Mouse (Mus musculus) lung, postnatal 0 days (tissue): ENCODE measurements around the gene Hoxb3. TPM values are rescaled to one million over a fixed set of nuclear protein-coding genes. Genes with fewer than 3 reads are reported as not detected.

Source experiments
- ATAC-seq: fragments of 200-750 bp; cut with Nextera tagmentation; 2 replicates; pipeline ENCODE4 v1.8.0; 2017; ENCODE audit warnings: moderate library complexity
- DNase-seq: peaks from one replicate; pipeline ENCODE4 v3.0.0-alpha.2; 2016; ENCODE audit warnings: low spot score
- H3K27ac ChIP-seq: fragments of 300-500 bp; sonication (generic); 2 replicates; pipeline ENCODE4 v1.5.1; 2014; ENCODE audit warnings: antibody characterized with exemption, mild to moderate bottlenecking, low read length, mixed read lengths
- H3K27me3 ChIP-seq: fragments of 300-500 bp; sonication (generic); replicated peaks from 2 replicates; pipeline ENCODE4 v1.6.1; 2014; ENCODE audit warnings: low read length, mixed read lengths; ENCODE audit not compliant: insufficient read depth
- H3K36me3 ChIP-seq: fragments of 300-500 bp; sonication (generic); 2 replicates; pipeline ENCODE4 v1.6.1; 2014; ENCODE audit warnings: low read length, mixed read lengths; ENCODE audit not compliant: insufficient read depth
- H3K4me1 ChIP-seq: fragments of 300-500 bp; sonication (generic); 2 replicates; pipeline ENCODE4 v1.6.1; 2014; ENCODE audit warnings: antibody characterized with exemption, low read depth, low read length, mixed read lengths; ENCODE audit not compliant: insufficient read depth
- H3K4me2 ChIP-seq: fragments of 300-500 bp; sonication (generic); replicated peaks from 2 replicates; pipeline ENCODE4 v1.6.1; 2014; ENCODE audit warnings: low read depth, mild to moderate bottlenecking, low read length, moderate library complexity, mixed read lengths
- H3K4me3 ChIP-seq: fragments of 300-500 bp; sonication (generic); 2 replicates; pipeline ENCODE4 v1.5.1; 2014; ENCODE audit warnings: low read depth, low read length
- H3K9ac ChIP-seq: fragments of 300-500 bp; sonication (generic); replicated peaks from 2 replicates; pipeline ENCODE4 v1.6.1; 2014; ENCODE audit warnings: low read depth, mild to moderate bottlenecking
- H3K9me3 ChIP-seq: fragments of 300-500 bp; sonication (generic); 2 replicates; pipeline ENCODE4 v1.6.1; 2016; ENCODE audit warnings: low read length, mixed read lengths
- CTCF ChIP-seq: IDR thresholded peaks from 2 replicates; pipeline ENCODE4 v1.5.1; 2016; ENCODE audit warnings: antibody characterized with exemption, mild to moderate bottlenecking
- EP300 ChIP-seq: IDR thresholded peaks from 2 replicates; pipeline ENCODE4 v1.6.1; 2016; ENCODE audit warnings: antibody characterized with exemption, mild to moderate bottlenecking, control low read depth
- WGBS: fragments of 180-500 bp; shearing (Covaris S2); extraction: QIAGEN DNeasy Blood & Tissue Kit; methylation state at CpG from one replicate; pipeline ENCODE4 v1.1.7; 2014; 5-methylcytosine and 5-hydroxymethylcytosine counted together
- polyA plus RNA-seq: library from polyadenylated mRNA; unstranded; fragments of >200 nt; fragmentation: Nextera tagmentation; extraction: Ambion mirVana; gene quantifications from 2 replicates; pipeline ENCODE4 v1.2.1, GENCODE M21; 2015

The Hoxb3 gene
- polyA plus RNA-seq, 1 experiment from 2014 or later: 1.5 TPM

DNA sequence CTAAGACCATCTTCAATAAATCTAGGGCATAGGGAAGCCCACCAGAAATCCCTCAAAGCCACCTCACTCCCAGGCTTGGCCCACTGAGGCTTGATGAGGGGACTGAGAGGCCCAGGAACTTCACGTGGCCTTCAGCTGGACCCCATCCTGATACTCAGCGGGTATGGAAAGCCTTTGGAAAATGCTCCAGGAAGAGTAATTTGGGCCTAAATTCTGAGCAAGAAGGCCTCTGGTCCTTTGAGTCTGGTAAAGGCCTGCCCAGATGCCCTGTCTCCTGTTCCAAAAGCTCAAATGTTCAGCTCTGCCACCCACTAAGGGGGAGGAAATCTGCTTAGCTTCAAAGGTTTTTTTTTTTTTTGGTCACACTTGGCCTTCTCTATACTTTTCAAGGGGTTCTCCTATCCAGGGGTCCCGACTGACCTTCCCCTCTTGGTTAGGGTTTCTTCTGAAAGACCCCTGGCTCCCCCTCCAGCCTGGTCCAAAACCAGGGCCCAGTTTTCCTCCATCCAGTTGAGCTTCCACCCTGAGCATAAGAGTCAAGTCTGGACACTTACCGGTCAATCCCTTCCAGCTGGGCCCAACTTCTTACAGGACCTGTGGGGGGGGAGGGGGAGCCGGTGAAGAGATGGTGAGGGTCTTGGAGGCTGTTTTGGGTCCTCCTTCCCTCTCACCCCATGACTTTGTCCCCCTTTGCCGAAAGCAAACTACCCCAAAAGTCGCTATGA, 16.8 kb upstream of the Hoxb3 start:
- Histone ChIP-seq H3K27ac (peak overlapping the region; percentile 94), H3K9ac (peak overlapping the region; percentile 26), H3K4me3 (peak overlapping the region; percentile 12; the same call in 1 of the 2 replicates), H3K9me3 (no peaks in the 10 kb centered on the region), H3K27me3 (peaks cover 15% of the 10 kb centered on the region; the same call in 1 of the 2 replicates), H3K4me1 (peaks cover 11% of the 10 kb centered on the region; the same call in 1 of the 2 replicates), H3K36me3 (no peaks in the 10 kb centered on the region), H3K4me2 (peak overlapping the region; percentile 73)
- no peak for TF ChIP-seq CTCF
- peak; percentile 13 for DNase-seq
- ATAC-seq: no peak
- WGBS: 35% methylated on average over 7 of the region's 7 CpGs

DNA sequence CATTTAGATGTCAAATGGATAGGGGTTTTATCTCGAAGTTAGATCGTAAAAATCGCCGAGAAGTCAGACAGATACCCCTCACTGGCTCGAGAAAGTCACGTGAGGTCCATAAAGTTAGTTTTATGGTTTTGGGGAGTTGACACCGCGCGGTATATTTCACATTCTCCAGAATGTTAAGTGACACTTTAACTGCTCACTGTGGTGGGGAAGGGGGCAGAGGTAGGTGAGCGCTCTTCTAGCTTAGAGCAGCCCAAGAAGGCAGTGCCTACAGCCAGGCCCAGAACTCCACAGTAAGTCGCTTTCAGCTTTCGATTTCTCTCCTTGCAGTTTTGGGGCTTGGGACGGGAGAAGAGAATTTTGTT, 16.2 kb upstream of the Hoxb3 start:
- Histone ChIP-seq H3K36me3 (no peaks in the 10 kb centered on the region), H3K9me3 (no peaks in the 10 kb centered on the region), H3K4me2 (peak overlapping the region; percentile 73), H3K27ac (peak overlapping the region; percentile 94), H3K27me3 (peaks cover 14% of the 10 kb centered on the region; the same call in 1 of the 2 replicates), H3K4me3 (peak overlapping the region; percentile 12; the same call in 1 of the 2 replicates), H3K9ac (peak overlapping the region; percentile 26), H3K4me1 (peaks cover 11% of the 10 kb centered on the region; the same call in 1 of the 2 replicates)
- TF ChIP-seq EP300 (no peak), CTCF (no peak)
- DNase-seq (peak; percentile 19), ATAC-seq (no peak)
- WGBS: 31% methylated on average over 13 of the region's 13 CpGs

DNA sequence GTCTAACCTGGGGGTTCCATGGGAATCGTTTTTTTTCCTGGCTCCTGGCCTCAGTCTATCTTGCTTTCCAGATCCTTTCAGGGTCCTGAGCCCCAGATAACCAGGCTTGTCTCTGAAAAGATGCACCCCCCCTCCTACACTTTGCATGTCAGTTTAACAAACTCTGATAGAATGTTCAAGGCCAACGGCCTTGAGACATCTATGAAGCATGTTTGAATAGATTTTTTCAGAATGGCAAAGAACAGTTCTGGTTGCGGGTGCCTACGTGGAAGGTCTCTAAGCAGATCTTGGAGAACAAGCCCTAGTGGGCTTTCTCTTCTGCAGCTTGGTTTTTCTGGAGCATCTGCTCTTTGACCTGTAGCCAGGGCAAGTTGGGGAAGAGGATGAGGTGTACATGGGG, 14.4 kb upstream of the Hoxb3 start:
- Histone ChIP-seq H3K9ac (no peak overlapping the region), H3K27ac (peak overlapping the region; percentile 88), H3K27me3 (peaks cover 13% of the 10 kb centered on the region; the same call in 1 of the 2 replicates), H3K9me3 (no peaks in the 10 kb centered on the region), H3K4me1 (peaks cover 11% of the 10 kb centered on the region; the same call in 1 of the 2 replicates), H3K4me3 (peak overlapping the region; percentile 10; the same call in 1 of the 2 replicates), H3K36me3 (no peaks in the 10 kb centered on the region), H3K4me2 (peak overlapping the region; percentile 73)
- ATAC-seq (no peak), DNase-seq (no peak)
- 16% methylated on average over 4 of the region's 4 CpGs for WGBS
- no peak for TF ChIP-seq EP300
- no peak for TF ChIP-seq CTCF

DNA sequence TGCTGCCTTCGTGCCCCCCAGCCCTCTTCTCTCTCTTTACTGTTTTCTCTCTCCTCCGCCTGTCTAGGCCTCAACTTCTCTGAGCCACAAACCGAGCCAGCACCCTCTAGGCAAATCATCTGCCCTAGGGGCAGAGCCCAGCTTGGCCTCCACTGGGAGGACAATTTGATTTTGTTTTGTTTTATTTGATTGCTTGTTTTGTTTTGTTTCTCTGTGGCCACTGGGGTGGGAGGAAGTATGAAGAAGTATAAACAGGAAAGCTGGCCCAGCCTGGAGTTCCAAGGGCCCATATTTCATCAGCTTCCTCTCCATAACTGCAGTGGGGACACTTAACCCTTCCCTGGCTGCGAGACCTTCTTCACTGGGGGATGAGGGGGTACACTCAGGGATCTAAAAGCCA, 13.8 kb upstream of the Hoxb3 start:
- H3K9ac ChIP-seq: no peak overlapping the region
- H3K27me3 ChIP-seq: peaks cover 13% of the 10 kb centered on the region; the same call in 1 of the 2 replicates
- H3K36me3 ChIP-seq: no peaks in the 10 kb centered on the region
- DNase-seq (peak; percentile 84), ATAC-seq (peak; percentile 42)
- peak overlapping the region; percentile 73 for H3K4me2 ChIP-seq
- no peaks in the 10 kb centered on the region for H3K9me3 ChIP-seq
- WGBS: 13% methylated on average over 4 of the region's 4 CpGs
- H3K27ac ChIP-seq: peak overlapping the region; percentile 88
- TF ChIP-seq CTCF (peak; percentile 21; the same call in 1 of the 2 replicates), EP300 (peak; percentile 73; the same call in 1 of the 2 replicates)
- H3K4me3 ChIP-seq: peak overlapping the region; percentile 10
- H3K4me1 ChIP-seq: peaks cover 11% of the 10 kb centered on the region; the same call in 1 of the 2 replicates

DNA sequence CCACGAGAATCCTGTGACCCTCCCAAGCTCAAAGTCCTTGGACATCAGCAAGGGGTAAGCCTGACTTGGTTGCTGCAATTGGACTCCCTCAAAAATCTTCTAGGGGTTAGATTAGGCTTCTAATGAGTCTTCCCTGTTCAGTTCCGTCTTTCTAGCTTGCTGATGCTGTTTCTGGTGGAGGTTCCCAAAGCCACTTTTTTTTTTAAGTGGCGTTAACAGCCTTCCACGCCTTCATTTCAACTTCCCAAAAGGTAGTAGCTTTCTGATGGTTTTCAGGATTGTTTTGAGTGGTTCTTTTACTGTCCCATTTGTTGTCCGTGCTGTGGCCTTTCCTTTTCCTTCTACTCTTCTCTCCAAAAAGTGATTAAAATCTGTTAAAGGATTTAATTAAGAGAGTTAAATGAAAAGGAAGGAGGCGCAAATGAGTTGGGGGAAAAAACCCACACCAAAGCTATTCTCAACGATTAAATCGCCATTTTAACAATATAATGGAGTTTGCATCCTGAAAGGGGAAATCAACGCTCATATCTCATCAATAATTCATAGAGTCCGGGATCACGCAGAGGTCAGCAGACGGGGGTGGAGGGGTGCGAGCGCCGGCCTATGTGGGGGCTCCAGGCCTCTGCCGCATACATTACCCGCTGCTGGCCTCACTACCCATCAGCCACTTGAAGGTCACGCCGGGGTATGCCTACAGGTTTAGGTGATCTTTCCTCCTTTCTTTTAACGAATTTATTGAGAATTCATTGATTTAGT, 12.8 kb upstream of the Hoxb3 start:
- Histone ChIP-seq H3K9me3 (no peaks in the 10 kb centered on the region), H3K9ac (no peak overlapping the region; the same call in 1 of the 2 replicates), H3K36me3 (no peaks in the 10 kb centered on the region), H3K27ac (peak overlapping the region; percentile 88), H3K4me1 (peaks cover 11% of the 10 kb centered on the region; the same call in 1 of the 2 replicates), H3K4me2 (peak overlapping the region; percentile 73), H3K27me3 (peaks cover 13% of the 10 kb centered on the region; the same call in 1 of the 2 replicates), H3K4me3 (peak overlapping the region; percentile 35)
- no peak for TF ChIP-seq CTCF
- TF ChIP-seq EP300: no peak
- DNase-seq (no peak), ATAC-seq (no peak)
- 17% methylated on average over 20 of the region's 20 CpGs for WGBS

DNA sequence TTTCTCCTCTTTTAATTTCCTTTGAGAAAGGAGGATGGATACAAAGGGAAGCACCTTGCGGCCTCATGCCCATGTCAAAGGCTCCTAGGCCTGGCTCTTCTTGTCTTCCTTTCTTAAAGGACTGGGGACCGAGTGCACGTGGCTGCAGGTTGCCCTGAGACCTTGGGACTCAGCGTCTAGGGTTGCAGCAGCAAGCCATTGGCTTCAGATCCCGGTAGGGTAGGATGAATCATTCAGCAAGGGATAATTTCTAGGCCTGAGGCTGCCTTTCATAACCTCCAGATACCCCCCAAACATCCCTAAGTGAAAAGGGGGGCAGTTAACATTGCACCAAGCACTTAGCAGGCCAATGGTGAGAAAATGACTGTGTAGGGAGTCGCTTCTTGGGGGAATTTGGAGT, 12.0 kb upstream of the Hoxb3 start:
- peaks cover 17% of the 10 kb centered on the region; the same call in 1 of the 2 replicates for H3K27me3 ChIP-seq
- peak overlapping the region; percentile 82 for H3K27ac ChIP-seq
- DNase-seq (no peak), ATAC-seq (no peak)
- peak overlapping the region; percentile 35 for H3K4me3 ChIP-seq
- WGBS: 8% methylated on average over 6 of the region's 6 CpGs
- H3K9ac ChIP-seq: peak overlapping the region; percentile 48
- peak overlapping the region; percentile 73 for H3K4me2 ChIP-seq
- no peaks in the 10 kb centered on the region for H3K36me3 ChIP-seq
- no peak for TF ChIP-seq CTCF
- no peak for TF ChIP-seq EP300
- H3K9me3 ChIP-seq: no peaks in the 10 kb centered on the region
- peaks cover 11% of the 10 kb centered on the region; the same call in 1 of the 2 replicates for H3K4me1 ChIP-seq
